Mouse (Mus musculus) stomach, postnatal 0 days (tissue): ENCODE measurements around the gene Zp2.

Experiments
- CTCF ChIP-seq: IDR thresholded peaks from 2 replicates; pipeline ENCODE4 v1.5.1; 2016; ENCODE audit warnings: antibody characterized with exemption, low read depth, mild to moderate bottlenecking, moderate library complexity
- EP300 ChIP-seq: optimal IDR thresholded peaks from 2 replicates; pipeline ENCODE3; 2016; ENCODE audit warnings: antibody characterized with exemption

DNA sequence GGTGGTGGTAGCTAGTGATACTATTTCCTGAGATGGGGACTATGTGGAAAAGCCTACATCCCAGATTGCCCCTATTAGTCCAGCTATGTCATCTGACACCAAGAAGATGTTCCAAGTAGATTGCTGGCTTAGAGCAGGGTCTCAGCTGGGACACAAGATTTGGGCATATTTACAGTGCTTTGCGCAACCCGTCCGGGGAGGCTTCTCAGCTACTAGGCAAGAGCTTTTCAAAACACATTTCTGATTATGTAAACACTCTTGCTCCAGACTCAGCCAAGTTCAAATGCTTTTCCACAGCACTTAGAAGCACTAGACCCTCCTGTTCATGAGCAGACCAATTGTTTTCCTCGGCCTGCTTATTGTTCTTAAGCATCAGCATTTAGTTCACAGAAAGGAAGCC lies 21.3 kb downstream of the Zp2 start:
- TF ChIP-seq EP300 (no peak), CTCF (no peak)
